Mouse (Mus musculus): ENCODE data around the gene Bola3.

- TF ChIP-seq CTCF (IDR thresholded peaks at IDR 0.05; ENCODE audit: low read depth) (no peak), EP300 (IDR thresholded peaks at IDR 0.05; ENCODE audit: low read depth) (no peak)
Observed at GRCm38 (mm10) chr6:83408510-83408909, 59.6 kb downstream of the Bola3 start.

Measured in liver, postnatal 0 days (tissue).